Mouse (Mus musculus): ENCODE data around the gene Alg14.

DNA sequence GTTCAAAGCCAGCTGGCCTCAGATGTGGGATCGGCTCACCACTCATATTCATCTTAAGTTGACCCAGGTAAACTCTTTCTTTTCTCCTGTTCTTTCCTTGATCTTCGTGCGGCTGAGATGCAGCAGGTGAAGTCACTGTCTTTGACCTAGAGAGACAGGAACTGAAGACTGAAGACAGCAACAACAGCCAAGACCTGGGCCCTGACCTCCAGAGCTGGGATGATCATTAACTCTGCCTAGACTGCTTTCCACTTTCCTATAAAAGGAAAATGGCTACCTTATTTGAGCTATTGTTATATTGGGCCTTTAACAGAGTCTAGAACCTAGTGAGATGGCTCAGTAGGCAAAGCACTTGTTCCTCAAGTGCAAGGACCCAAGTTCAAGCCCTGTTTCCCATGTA lies 116.8 kb downstream of the Alg14 start:
- no peak for TF ChIP-seq CTCF (IDR thresholded peaks at IDR 0.05; ENCODE audit: control insufficient read depth, insufficient read depth, insufficient read length)
- TF ChIP-seq USF1 (IDR thresholded peaks at IDR 0.05; ENCODE audit: low read depth), result no peak

All from C2C12 (cell line).